Mouse (Mus musculus): ENCODE results near the gene Kdm5b. TPM values are rescaled to one million over a fixed set of nuclear protein-coding genes. Genes with fewer than 3 reads are reported as not detected.

The Kdm5b gene
- total RNA-seq, 1 experiment: 127 TPM

- in situ Hi-C loops (cut with MboI; ENCODE audit: low sequenced_read_pairs in 2 of 2, unreplicated experiment in 2 of 2): no loop called here
- H3K4me1 ChIP-seq (ENCODE audit: control insufficient read depth in 2 of 2, insufficient read depth in 2 of 2, low read length in 2 of 2, poor library complexity in 1 of 2): no peaks in the 10 kb centered on the region
- no peaks in the 10 kb centered on the region for H3K9me3 ChIP-seq (ENCODE audit: control insufficient read depth, insufficient read depth, low read depth, low read length)
- H3K4me3 ChIP-seq (ENCODE audit: insufficient read depth in 1 of 2, low read depth in 1 of 2, low read length in 2 of 2, poor library complexity in 1 of 2, severe bottlenecking in 1 of 2): no peak overlapping the region
- no peak for DNase-seq (ENCODE audit: low read depth, low spot score)
- TF ChIP-seq MAFK (IDR thresholded peaks at IDR 0.05; ENCODE audit: insufficient read depth, low read depth, low read length) (no peak), ZC3H11A (IDR thresholded peaks at IDR 0.05; ENCODE audit: borderline replicate concordance, low read depth, low read length) (no peak), ZNF384 (IDR thresholded peaks at IDR 0.05; ENCODE audit: low read depth, low read length) (no peak), HCFC1 (IDR thresholded peaks at IDR 0.05; ENCODE audit: borderline replicate concordance, insufficient read depth, low read length) (no peak)
- no peak overlapping the region for H3K27ac ChIP-seq (ENCODE audit: insufficient read depth, low read depth, low read length, poor library complexity, severe bottlenecking)
- H3K36me3 ChIP-seq (ENCODE audit: control insufficient read depth, insufficient read depth, low read length, poor library complexity, severe bottlenecking): no peaks in the 10 kb centered on the region
- H3K9ac ChIP-seq (ENCODE audit: insufficient read depth, low read depth, low read length, poor library complexity, severe bottlenecking): no peak overlapping the region
Measured at GRCm38 (mm10) chr1:134658841-134659240, 98.9 kb downstream of the Kdm5b start.

GRCm38 (mm10) chr1:134660163-134660562 is 100.2 kb downstream of the Kdm5b start:
- H3K9ac ChIP-seq (ENCODE audit: insufficient read depth, low read depth, low read length, poor library complexity, severe bottlenecking): no peak overlapping the region
- DNase-seq (ENCODE audit: low read depth, low spot score): no peak
- H3K4me1 ChIP-seq (ENCODE audit: control insufficient read depth in 2 of 2, insufficient read depth in 2 of 2, low read length in 2 of 2, poor library complexity in 1 of 2): no peaks in the 10 kb centered on the region
- in situ Hi-C loops (cut with MboI; ENCODE audit: low sequenced_read_pairs in 2 of 2, unreplicated experiment in 2 of 2): no loop called here
- TF ChIP-seq MAFK (IDR thresholded peaks at IDR 0.05; ENCODE audit: insufficient read depth, low read depth, low read length) (no peak), ZC3H11A (IDR thresholded peaks at IDR 0.05; ENCODE audit: borderline replicate concordance, low read depth, low read length) (no peak), CHD2 (IDR thresholded peaks at IDR 0.05; ENCODE audit: low read depth, low read length) (no peak), HCFC1 (IDR thresholded peaks at IDR 0.05; ENCODE audit: borderline replicate concordance, insufficient read depth, low read length) (no peak), ZNF384 (IDR thresholded peaks at IDR 0.05; ENCODE audit: low read depth, low read length) (no peak)
- H3K27ac ChIP-seq (ENCODE audit: insufficient read depth, low read depth, low read length, poor library complexity, severe bottlenecking): no peak overlapping the region
- no peaks in the 10 kb centered on the region for H3K36me3 ChIP-seq (ENCODE audit: control insufficient read depth, insufficient read depth, low read length, poor library complexity, severe bottlenecking)
- no peak overlapping the region for H3K4me3 ChIP-seq (ENCODE audit: insufficient read depth in 1 of 2, low read depth in 1 of 2, low read length in 2 of 2, poor library complexity in 1 of 2, severe bottlenecking in 1 of 2)
- no peaks in the 10 kb centered on the region for H3K9me3 ChIP-seq (ENCODE audit: control insufficient read depth, insufficient read depth, low read depth, low read length)

GRCm38 (mm10) chr1:134671234-134672070 is 111.5 kb downstream of the Kdm5b start:
- no peak overlapping the region for H3K9ac ChIP-seq (ENCODE audit: insufficient read depth, low read depth, low read length, poor library complexity, severe bottlenecking)
- in situ Hi-C loops (cut with MboI; ENCODE audit: low sequenced_read_pairs in 2 of 2, unreplicated experiment in 2 of 2): no loop called here
- TF ChIP-seq MAFK (IDR thresholded peaks at IDR 0.05; ENCODE audit: insufficient read depth, low read depth, low read length): no peak
- no peak for TF ChIP-seq ZC3H11A (IDR thresholded peaks at IDR 0.05; ENCODE audit: borderline replicate concordance, low read depth, low read length)
- no peak for TF ChIP-seq ZNF384 (IDR thresholded peaks at IDR 0.05; ENCODE audit: low read depth, low read length)
- TF ChIP-seq CHD2 (IDR thresholded peaks at IDR 0.05; ENCODE audit: low read depth, low read length): no peak
- no peak for TF ChIP-seq HCFC1 (IDR thresholded peaks at IDR 0.05; ENCODE audit: borderline replicate concordance, insufficient read depth, low read length)
- H3K27ac ChIP-seq (ENCODE audit: insufficient read depth, low read depth, low read length, poor library complexity, severe bottlenecking): no peak overlapping the region
- DNase-seq (ENCODE audit: low read depth, low spot score): no peak
- H3K4me1 ChIP-seq (ENCODE audit: control insufficient read depth in 2 of 2, insufficient read depth in 2 of 2, low read length in 2 of 2, poor library complexity in 1 of 2): no peaks in the 10 kb centered on the region
- no peaks in the 10 kb centered on the region for H3K9me3 ChIP-seq (ENCODE audit: control insufficient read depth, insufficient read depth, low read depth, low read length)
- no peak overlapping the region for H3K4me3 ChIP-seq (ENCODE audit: insufficient read depth in 1 of 2, low read depth in 1 of 2, low read length in 2 of 2, poor library complexity in 1 of 2, severe bottlenecking in 1 of 2)
- no peaks in the 10 kb centered on the region for H3K36me3 ChIP-seq (ENCODE audit: control insufficient read depth, insufficient read depth, low read length, poor library complexity, severe bottlenecking)

GRCm38 (mm10) chr1:134674312-134674711 is 114.3 kb downstream of the Kdm5b start:
- H3K27ac ChIP-seq (ENCODE audit: insufficient read depth, low read depth, low read length, poor library complexity, severe bottlenecking): no peak overlapping the region
- in situ Hi-C loops (cut with MboI; ENCODE audit: low sequenced_read_pairs in 2 of 2, unreplicated experiment in 2 of 2): no loop called here
- no peak for TF ChIP-seq CHD2 (IDR thresholded peaks at IDR 0.05; ENCODE audit: low read depth, low read length)
- TF ChIP-seq ZC3H11A (IDR thresholded peaks at IDR 0.05; ENCODE audit: borderline replicate concordance, low read depth, low read length): 0 out of 2 replicates have a peak, but pooled peaks have one; percentile 53
- TF ChIP-seq ZNF384 (IDR thresholded peaks at IDR 0.05; ENCODE audit: low read depth, low read length): no peak

More at GRCm38 (mm10) chr1:134674312-134674711, 114.3 kb downstream of the Kdm5b start:
- peak; percentile 29 for DNase-seq (ENCODE audit: low read depth, low spot score)
- no peaks in the 10 kb centered on the region for H3K9me3 ChIP-seq (ENCODE audit: control insufficient read depth, insufficient read depth, low read depth, low read length)
- no peak overlapping the region for H3K4me3 ChIP-seq (ENCODE audit: insufficient read depth in 1 of 2, low read depth in 1 of 2, low read length in 2 of 2, poor library complexity in 1 of 2, severe bottlenecking in 1 of 2)
- H3K4me1 ChIP-seq (ENCODE audit: control insufficient read depth in 2 of 2, insufficient read depth in 2 of 2, low read length in 2 of 2, poor library complexity in 1 of 2): no peaks in the 10 kb centered on the region
- H3K9ac ChIP-seq (ENCODE audit: insufficient read depth, low read depth, low read length, poor library complexity, severe bottlenecking): no peak overlapping the region
- H3K36me3 ChIP-seq (ENCODE audit: control insufficient read depth, insufficient read depth, low read length, poor library complexity, severe bottlenecking): no peaks in the 10 kb centered on the region
